Comparison of ENCODE assay signal across 16 mouse cellular contexts in genomic region chr16:12726043-12726442, GRCm38 (mm10).
"Had no signal": no experiment of that assay in that cellular context is flagged by ENCODE, and none has a peak within 500 bp of the region (broad histone marks: within the 10 kb centered on the region; RNA-seq: fewer than 3 reads in every experiment).

No protein-coding gene starts in this region.

- ATAC-seq: midbrain, embryonic 13.5 days; midbrain, embryonic 15.5 days had no signal

- H3K4me3 ChIP-seq: megakaryocyte, embryonic 14.5 days; midbrain, embryonic 13.5 days; midbrain, embryonic 15.5 days; neural tube, embryonic 12.5 days; stomach, embryonic 15.5 days had no signal

- H3K9ac ChIP-seq: lung, embryonic 14.5 days; midbrain, embryonic 13.5 days; midbrain, embryonic 15.5 days; neural tube, embryonic 12.5 days; stomach, embryonic 15.5 days had no signal

- H3K36me3 ChIP-seq: midbrain, embryonic 13.5 days; midbrain, embryonic 15.5 days; neural tube, embryonic 12.5 days; stomach, embryonic 15.5 days had no signal

- H3K9me3 ChIP-seq: midbrain, embryonic 13.5 days; midbrain, embryonic 15.5 days; neural tube, embryonic 12.5 days; stomach, embryonic 15.5 days had no signal

- H3K27ac ChIP-seq: macrophage; midbrain, embryonic 13.5 days; midbrain, embryonic 15.5 days; neural tube, embryonic 12.5 days; stomach, embryonic 15.5 days; stomach, postnatal 0 days had no signal

- DNase-seq: lung, adult 18-20 months; lung, embryonic 14.5 days; lung, postnatal 10 days; lung, postnatal 36 days; right cerebral cortex, postnatal 14 days; thymus, adult 2 months; thymus, postnatal 25 days; thymus, postnatal 4 days had no signal

- H3K4me1 ChIP-seq: megakaryocyte, embryonic 14.5 days; midbrain, embryonic 13.5 days; midbrain, embryonic 15.5 days; neural tube, embryonic 12.5 days; stomach, embryonic 15.5 days had no signal

- H3K27me3 ChIP-seq: megakaryocyte, embryonic 14.5 days; midbrain, embryonic 13.5 days; midbrain, embryonic 15.5 days; neural tube, embryonic 12.5 days; stomach, embryonic 15.5 days had no signal

- H3K4me2 ChIP-seq: lung, embryonic 14.5 days; midbrain, embryonic 11.5 days; midbrain, embryonic 13.5 days; midbrain, embryonic 15.5 days; neural tube, embryonic 12.5 days; stomach, embryonic 15.5 days had no signal
